In genomic region chr9:47300633-47301032, GRCm38 (mm10) we compare ENCODE assay signal across 8 mouse cellular contexts.
"Had no signal": no experiment of that assay in that cellular context is flagged by ENCODE, and none has a peak within 500 bp of the region (broad histone marks: within the 10 kb centered on the region; RNA-seq: fewer than 3 reads in every experiment).

No protein-coding gene starts in this region.

- DNase-seq: kidney, postnatal 14 days; layer of hippocampus, adult 9-11 months; layer of hippocampus, postnatal 36 days; lung, adult 18-20 months; lung, postnatal 36 days; right cerebral cortex, adult 18-20 months; thymus, postnatal 4 days had no signal

- ATAC-seq: midbrain, embryonic 13.5 days had no signal
